Mouse (Mus musculus) embryo, embryonic 10 days (tissue): ENCODE measurements around the gene Gng3.
A peak's percentile ranks its signal among the peaks of the same experiment; 100 is the strongest.
"Not testable (repeated sequence)": the region's sequence is repeated elsewhere in the genome, so short reads cannot be mapped to it uniquely, and the experiment has no call there.

Source experiments
- DNase-seq: peaks from one replicate; pipeline ENCODE4 v3.0.0-alpha.2; 2015; ENCODE audit warnings: low spot score

Gng3 gene

DNA sequence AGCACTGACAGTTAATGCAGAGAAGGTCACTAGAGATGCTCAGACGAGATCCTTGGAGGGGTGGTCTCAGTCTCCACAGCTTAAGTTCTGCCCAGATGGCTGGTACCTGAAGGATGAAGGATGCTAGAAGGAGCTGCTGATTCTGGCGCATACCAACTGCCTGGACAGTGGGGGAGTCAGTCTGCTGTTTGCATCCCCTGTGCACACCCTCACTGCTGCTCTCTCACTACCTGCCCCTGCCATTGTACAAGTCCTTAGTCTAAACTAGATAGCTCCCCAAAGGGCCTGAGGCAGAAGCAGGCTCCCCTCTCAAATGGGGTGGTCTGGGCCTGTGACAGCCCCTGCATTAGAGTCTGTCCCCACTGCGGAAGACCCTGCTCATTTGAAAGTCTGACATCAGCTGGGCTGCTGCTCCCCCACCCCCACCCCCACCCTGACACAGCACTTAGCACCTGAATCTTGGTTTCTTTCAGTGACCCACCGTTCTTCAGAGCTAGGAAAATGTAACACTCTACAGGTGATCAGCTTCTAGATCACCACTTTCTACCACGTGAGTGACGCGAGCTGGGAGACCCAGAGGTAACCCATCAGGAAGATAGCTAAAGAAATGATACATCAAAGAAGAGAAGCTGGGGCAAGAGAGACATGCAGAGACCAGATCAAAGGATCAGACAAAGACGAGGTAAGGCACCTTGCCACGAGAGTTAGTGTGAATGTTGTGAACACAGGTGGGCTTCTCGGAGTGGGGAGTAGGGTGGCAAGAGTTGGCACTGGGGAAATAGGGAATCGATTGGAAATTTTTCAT, at the start of gene Gng3:
Gene Gng3 (minus strand): TSS at position 92 of the 805 bp plus-strand sequence.
- peak; percentile 63 for DNase-seq

DNA sequence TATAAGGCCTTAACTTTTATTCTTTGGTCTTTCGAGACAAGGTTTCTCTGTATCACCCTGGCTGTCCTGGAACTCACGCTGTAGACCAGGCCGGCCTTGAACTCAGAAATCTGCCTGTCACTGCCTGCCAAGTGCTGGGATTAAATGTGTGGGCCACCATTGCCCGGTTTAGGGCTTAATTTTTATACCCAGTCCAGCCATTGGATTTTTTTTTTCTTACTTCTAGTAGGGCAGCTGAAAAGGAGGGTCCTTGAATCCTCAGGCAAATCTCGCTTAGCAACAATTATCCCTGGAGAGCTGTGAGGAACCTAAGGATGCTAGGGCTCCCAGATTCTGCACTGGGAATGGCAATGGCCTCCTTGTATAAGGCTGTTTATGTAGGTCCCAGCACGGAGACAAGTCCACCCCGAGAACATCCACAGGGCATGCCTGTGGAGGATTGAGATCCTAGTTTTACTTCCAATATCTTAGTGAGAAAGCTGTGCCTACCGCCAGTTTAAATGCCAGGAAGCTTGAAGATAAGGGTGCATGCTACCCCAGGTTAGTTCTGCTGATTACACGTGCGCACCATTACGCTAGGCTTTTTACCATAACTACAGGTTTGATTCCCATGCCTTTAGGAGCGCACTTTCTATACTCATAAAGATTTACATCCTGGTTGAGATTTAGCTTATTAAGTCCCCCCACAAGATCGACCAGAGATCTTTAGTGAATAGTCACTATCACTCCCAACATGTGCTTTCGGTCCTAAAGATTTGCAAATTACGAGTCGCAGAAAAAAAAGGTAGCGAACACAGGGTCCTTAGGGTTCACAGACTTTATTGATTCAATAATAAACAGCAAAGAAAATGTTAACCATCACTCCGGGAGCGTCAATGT, 48.8 kb upstream of the Gng3 start:
- peak; percentile 21 for DNase-seq

DNA sequence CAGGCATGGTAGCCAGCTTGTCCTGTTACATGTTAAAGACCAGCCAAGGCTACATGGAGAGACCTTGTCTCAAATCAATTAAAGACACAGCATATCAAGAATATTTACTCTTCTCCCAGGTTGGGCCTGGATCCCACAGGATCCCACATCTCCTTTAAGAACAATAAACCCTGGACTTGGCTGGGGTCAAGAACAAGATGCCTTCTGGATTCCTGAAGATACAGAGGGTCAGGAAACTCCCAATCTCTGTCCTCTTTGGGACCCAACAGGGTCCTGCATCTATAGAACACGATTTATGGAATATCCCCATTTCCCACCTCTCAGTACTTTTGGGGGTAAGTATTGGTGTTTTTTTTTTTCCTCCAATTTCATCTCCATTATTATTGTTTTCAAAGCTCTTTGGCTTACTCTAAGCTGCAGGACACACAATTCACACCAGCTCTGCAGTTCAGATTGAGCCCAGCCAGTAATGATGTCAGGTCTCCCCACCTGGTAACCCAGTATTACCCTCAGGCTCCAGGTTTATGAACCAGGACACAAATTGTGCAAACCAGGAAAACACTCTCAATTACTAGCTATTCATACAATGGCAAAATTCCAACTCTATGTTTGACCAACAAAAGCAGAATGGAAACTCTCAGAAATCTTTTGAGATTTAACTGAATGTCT, 48.1 kb upstream of the Gng3 start:
- peak; percentile 14 for DNase-seq

DNA sequence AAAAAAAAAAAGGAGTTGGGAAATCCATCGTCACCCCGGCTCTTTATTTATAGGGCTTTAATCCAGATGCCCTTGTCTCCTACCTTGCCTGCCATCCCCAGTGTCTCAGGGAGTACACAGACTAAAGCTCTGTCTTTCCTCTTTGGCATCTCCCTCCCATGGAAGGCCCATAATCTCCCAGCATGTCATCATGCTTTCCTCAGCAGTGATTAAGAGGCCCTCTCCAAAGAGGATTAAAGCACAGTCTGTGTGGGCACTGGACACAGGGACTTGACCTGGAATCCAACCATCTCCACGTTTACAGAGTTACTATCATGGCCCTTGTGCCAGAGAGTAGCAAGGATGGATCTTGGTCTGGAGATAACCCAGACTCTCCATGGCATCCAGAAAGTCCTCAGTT, 44.6 kb upstream of the Gng3 start, which contains the start of the genes Lbhd1 and Gm49403:
Gene Lbhd1 (plus strand): TSS at position 117 of the 400 bp plus-strand sequence.
Gene Gm49403 (plus strand): TSS at position 315 of the 400 bp plus-strand sequence.
- DNase-seq = no peak

DNA sequence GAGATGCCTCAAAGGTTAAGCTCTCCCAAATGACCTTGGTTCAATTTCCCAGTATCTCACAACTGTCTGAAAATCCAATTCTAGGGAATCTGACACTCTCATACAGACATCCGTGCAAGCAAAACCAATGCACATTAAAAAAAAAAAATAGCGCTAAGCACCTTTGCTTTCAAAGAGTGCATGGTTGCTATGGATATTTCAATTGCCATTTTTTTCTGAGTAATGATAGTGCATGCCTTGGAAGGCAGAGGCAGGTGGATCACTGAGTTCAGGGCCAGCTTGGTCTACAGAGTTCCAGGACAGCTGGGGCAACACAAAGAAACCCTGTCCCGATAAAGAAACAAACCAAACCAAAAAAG, 42.0 kb upstream of the Gng3 start:
- DNase-seq = no peak

DNA sequence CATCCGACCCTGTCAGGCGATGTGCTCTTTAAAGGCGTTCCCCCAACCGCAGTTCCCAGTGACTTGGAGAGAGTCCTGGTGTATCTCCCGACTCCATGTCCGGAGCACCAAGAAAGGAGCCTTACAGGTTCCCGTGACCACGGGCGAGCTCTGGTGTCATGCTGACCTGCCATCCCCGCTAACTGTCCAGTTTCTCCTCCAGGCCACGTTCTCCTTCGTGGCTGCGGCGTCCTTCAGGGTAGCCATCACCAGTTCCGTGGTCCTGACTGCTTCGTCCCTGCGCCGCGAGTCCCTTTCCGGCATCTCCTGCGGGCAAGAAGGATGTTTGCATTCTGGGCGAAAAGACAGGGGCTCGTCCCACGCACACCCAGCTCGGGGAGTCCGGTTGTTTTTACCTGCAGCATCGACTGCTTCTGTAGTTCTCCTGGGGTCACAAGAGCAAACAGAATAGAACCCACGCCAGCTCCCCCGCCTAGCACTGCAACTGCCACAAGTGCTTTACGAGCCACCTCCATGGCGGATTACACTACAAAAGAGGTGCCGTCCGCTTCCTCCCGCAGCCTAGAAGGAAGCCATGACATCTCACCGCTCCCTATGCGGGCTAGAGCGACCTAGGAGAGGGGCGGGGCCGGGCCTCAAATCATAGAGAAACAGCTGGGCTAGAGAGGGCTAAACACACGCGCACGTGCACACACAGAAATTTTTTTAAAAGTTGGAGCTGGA, 41.5 kb upstream of the Gng3 start, which contains the start of gene Uqcc3:
Gene Uqcc3 (minus strand): TSS at position 613 of the 723 bp plus-strand sequence.
- DNase-seq = peak; percentile 91

DNA sequence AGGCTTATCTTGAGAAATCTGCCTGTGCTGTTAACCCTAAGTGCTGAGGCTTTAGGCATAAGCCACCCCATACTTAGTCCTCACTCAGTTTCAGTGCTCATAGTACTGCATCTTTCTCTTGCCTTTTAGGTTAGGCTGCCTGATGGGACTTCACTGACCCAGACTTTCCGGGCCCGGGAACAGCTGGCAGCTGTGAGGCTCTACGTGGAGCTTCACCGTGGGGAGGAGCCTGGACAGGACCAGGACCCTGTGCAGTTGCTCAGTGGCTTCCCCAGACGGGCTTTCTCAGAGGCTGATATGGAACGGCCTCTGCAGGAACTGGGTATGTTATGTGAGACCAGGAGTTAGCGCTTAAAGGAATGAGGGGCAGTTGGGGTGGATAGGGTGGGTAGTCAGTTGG, 36.0 kb upstream of the Gng3 start:
- DNase-seq = no peak

DNA sequence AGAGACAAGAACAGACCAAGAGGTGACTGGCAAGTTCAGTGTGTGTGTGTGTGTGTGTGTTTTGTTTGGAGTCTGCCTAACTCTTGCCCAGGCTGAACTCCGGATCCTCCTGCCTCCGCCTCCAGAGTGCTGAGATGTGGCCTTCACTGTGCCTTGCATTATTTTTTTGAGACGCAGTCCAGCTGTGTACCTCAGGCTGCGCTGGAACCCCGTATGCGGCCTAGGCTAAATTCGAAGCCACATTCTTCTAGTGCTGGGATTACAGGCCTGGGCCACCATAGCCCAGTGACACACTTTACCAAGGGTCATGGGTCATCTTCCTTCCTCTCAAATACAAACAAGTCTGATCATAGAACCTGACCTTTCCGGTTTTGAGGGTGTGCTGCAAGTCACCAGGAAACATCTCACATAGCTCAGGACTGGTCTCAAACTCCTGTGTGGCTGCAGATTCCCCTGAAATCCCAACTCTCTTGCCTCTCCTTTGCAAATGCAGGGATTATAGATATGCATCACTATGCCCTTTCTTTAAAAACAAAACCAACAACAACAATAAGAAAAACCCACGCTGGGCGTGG, 33.4 kb upstream of the Gng3 start:
- no peak for DNase-seq

DNA sequence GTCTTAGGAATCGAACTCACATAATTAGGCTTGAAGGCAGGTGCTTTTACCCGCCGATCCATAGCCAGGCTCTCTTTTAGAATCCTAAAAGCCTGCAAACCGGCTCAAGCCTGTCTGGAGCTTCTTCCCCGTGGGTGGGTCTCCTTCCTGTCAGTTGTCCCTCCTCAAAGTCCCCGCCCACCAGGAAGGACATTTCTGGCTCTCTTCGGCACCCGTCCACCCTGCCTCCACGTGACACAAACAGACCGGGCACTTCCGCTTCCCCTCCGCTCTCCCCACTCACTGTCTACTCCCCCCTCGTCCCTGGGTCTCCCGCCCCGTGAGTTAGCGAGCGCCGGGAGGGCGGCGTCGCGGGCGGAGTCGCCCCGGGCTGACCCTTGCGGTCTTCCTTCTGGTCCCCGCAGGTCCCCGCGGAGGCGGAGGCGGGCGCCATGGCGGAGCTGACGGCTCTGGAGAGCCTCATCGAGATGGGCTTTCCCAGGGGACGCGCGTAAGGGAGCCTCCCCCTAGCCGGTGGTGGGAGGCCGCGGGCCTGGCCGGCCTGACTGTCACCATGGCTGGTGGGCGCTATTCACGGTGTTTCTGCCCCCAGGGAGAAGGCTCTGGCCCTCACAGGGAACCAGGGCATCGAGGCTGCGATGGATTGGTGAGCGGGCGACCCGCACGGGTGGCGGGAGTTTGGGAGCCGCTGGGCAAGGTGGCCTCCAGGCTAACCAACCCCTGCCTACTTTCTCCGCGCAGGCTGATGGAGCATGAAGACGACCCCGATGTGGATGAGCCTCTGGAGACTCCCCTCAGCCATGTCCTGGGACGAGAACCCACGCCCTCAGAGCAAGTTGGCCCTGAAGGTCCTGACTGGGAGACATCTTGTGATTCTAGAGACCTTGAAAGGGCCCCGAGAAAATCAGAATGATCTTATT, 32.5 kb upstream of the Gng3 start, which contains the start of gene Ubxn1:
Gene Ubxn1 (plus strand): TSS at position 230 of the 920 bp plus-strand sequence.
- peak; percentile 98 for DNase-seq

DNA sequence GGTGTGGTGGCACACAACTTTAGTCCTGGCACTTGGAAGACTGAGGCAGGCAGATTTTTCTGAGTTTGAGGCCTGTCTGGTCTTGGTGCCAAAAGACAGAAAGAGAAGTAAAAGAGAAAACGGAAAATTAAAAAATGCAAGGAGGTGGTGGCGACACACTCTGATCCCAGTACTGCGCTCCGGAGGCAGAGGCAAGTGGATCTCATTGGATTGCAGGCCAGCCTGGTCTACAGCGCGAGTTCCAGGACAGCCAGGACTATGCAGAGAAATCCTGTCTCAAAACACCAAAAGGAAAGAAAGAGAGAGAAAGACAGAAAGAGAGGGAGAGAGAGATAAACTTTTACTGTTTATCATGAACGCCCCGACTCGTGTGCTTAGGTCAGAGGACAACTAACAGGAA, 31.8 kb upstream of the Gng3 start:
- no peak for DNase-seq

DNA sequence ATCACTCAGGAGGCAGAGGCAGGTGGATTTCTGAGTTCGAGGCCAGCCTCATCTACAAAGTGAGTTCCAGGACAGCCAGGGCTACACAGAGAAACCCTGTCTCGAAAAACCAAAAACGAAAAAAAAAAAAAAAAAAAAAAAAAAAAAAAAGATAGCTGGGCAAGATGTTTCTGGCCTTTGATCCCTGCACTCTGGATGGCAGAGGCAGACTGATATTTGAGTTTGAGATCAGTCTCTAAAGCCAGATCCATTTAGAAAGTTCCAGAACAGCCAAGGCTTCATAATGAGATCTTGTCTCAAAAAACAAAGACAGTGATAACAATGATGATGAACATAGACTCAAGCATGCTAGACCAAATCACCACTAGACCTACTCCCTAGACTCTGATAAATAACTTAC, 31.4 kb upstream of the Gng3 start:
- not testable (repeated sequence) for DNase-seq

DNA sequence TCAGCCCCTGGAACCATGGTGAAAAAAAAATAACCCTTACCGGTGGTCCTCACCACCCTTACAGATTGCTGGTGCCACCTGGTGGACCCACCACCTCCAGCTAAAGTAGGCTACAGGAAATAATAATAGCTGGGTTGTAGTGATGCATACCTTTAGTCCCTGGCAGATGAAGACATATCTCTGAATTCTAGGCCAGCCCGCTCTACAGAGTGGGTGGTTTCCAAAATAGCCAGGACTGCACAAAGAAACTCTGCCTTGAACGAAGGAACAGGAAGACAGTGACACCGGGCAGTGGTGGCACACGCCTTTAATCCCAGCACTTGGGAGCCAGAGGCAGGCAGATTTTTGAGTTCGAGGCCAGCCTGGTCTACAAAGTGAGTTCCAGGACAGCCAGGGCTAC, 25.3 kb upstream of the Gng3 start:
- no peak for DNase-seq

DNA sequence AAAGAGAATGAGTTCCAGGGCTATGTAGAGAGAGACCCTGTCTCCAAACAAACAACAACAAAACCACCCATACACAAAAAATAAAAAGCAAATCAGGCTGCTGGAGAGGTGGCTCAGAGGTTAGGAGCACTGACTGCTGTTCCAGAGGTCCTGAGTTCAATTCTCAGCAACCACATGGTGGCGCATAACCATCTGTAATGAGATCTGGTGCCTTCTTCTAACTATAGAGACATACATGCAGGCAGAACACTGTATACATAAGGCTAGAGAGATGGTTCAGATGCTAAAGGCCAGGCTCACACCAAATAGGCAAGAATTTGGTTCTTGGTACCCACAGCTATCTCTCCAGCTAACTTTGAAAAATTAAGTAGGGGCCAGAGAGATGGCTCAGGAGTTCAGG, 20.0 kb upstream of the Gng3 start:
- peak; percentile 41 for DNase-seq

DNA sequence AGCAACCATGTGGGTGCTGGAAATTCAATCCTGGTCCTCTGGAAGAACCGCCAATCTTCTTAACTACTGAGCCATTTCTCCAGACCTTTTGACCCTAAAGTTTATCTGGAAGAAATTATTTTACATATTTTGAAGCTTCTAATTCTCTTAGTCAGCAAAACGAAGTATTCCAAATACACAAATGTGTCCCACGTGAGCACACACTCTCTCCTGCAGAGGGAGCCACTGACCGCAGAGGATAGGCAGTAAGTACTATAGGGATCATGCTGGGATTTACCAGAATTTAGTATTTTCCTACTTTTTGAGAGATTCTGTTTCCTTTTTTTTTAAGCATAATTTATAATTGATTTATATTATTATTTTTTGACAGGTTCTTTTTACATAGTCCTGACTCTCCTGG, 18.7 kb upstream of the Gng3 start:
- DNase-seq = peak; percentile 65

DNA sequence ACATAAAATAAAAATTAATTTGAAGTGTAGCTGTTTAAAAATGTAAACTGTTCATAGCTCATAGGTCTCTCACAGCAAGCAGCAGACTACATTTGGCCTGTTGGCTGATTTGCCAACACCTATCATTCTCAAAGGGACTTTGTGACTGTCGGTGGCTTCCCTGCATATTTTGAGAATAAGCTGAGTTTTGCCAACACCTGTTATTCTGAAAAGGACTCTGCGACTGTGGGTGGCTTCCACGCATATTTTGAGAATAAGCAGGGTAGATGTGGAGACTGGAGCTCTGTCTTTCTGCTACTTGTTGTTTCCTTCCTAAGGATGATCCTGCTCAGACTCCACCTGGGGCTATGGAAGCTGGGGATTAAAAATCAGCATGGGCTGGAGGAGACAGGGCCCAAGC, 14.1 kb upstream of the Gng3 start:
- no peak for DNase-seq

DNA sequence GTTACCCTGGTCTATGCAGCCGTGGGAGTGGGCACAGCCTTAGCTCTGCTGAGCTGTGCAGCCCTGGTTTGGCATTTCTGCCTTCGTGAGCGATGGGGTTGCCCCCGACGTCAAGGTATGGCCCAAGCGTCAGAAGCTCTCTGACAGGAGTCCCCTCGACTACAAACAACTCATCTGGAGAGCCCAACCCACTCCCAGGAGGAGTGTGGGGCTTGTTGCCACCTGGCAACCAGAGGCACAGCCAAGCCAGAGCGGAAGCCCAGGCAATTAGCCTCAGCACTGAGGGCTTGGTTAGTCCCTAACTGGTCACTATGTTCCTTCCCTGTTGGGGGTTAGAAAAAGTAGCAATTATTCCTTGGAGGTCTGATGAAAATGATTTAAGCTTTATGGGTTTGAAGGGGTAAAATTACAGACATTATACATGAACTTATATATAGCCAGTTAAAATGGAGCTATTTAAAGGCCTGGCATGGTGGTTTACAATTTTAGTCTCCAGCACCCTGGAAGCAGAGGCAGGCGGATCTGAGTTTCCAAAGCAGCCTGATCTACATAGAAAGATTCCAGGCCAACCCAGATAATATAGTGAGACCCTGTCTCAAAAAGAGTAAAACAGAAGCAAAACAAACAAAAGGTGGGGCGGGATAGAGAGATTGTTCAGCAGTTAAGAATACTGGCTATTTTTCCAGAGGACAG, 13.4 kb upstream of the Gng3 start:
- DNase-seq = no peak

DNA sequence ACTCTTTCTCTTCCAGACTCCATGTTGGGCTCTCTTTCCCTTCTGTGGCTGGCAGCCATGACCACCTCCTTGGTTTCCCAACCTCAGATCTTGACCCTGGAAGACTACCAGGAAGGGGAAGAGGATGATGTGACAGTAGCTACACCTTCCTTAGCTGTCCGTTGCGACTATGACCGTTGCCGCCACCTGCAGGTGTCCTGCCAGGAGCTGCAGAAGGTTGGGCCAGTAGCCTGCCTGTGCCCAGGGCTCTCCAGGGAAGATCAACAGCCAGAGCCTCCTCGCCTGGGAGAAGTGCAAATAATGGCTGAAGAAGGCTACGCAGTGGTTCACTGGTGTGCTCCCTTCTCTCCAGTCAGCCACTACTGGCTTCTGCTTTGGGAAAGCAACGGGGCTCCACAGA, 12.6 kb upstream of the Gng3 start:
- no peak for DNase-seq

DNA sequence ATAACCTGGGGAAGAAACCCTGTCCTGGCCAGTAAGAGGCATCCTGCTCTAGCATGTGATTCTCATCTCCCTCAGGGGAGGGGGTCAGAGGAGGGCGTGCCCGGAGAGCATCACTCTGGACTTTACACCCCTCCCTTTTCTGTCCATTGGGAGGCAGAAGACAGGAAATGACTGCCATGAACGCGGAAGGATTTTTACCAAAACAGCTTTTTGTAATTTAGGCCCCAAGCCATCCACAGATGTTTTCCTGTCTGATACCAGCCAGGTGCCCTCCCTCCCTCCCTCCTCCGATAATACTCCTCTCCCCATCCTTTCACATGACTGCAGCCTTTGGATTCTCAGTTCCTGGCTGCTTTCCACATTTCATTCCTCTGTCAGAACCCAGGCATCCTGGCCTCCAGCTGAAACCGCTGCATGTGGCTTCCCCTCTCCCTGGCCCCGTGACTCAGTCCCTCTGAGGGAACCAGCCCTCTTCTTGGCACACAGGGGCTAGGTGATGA, 11.5 kb upstream of the Gng3 start, which contains the start of gene Lrrn4cl:
Gene Lrrn4cl (plus strand): TSS at position 367 of the 500 bp plus-strand sequence.
- peak; percentile 68 for DNase-seq

DNA sequence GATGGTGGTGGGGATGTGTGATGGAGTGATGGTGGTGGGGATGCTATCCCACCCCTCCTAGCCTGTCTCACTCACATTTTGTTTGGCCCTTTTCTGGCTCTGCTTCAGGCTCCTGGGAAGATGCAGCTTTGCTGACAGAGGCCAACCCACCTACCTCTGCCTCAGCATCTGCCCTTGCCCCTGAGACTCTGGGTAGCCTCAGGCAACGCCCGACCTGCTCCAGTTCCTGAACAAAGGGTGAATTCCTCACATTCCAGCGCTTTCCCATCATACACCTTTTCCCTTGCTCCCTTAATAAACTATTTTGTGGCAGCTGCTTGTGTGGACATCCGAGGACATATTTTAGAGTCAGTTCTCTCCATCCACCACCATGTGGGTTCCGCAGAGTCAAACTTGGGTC, 9.4 kb upstream of the Gng3 start:
- DNase-seq = no peak
